Mouse (Mus musculus) E14TG2a.4 (cell line): ENCODE measurements at regions not wholly inside any gene's neighbourhood (a gene's known extent, or its start where the extent isn't known, plus 50 kb on each side); places are given as distances from the start of the nearest gene placed in this dataset.

ENCODE experiments used
- CTCF ChIP-seq: conservative IDR thresholded peaks from 2 replicates; pipeline ENCODE4 v1.5.1; 2014; ENCODE audit warnings: low read length
- NANOG ChIP-seq: IDR thresholded peaks from 2 replicates; pipeline ENCODE4 v1.6.1; 2014; ENCODE audit warnings: borderline replicate concordance, low read length, mixed read lengths

GRCm38 (mm10) chr12:119839119-119839518 is 106.5 kb upstream of the Tmem196 start:
- TF ChIP-seq CTCF = no peak
- TF ChIP-seq NANOG = no peak
